Mouse (Mus musculus) liver, postnatal 0 days (tissue): ENCODE data around the gene D16Ertd472e.

Experiments
- CTCF ChIP-seq: sonication (generic); IDR thresholded peaks from 2 replicates; pipeline ENCODE4 v1.5.1; 2016; ENCODE audit warnings: antibody characterized with exemption, low read depth
- EP300 ChIP-seq: IDR thresholded peaks from 2 replicates; pipeline ENCODE4 v1.6.1; 2016; ENCODE audit warnings: antibody characterized with exemption, low read depth, mild to moderate bottlenecking

DNA sequence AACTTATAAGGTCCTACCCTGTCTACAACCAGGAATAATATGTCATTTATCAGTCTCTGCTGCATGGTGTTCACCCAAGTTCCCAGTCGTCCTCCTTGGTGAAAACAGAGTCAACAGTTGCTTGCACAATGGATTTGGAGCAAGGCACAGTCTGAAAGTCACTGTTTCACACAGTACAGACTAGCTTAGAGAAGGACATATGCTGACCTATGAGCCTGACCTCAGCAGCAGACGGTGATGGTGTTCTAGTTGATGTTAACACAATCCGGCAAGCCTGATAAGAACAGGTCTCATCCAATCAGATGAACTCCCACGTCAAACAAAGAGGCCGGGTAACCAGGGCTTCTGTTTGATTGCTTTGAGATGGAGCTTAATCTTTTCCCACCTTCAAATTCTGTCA lies 46.2 kb upstream of the D16Ertd472e start:
- TF ChIP-seq EP300 (no peak), CTCF (no peak)
